Mouse (Mus musculus) myocyte (in vitro differentiated cells): Measurements from ENCODE around the gene Tdo2. TPM values are rescaled to one million over a fixed set of nuclear protein-coding genes. Genes with fewer than 3 reads are reported as not detected.

Experiments
- H3K27me3 ChIP-seq: one replicate; pipeline ENCODE4 v1.6.1; 2011; ENCODE audit not compliant: control insufficient read depth, insufficient read depth, insufficient read length
- H3K36me3 ChIP-seq: one replicate; pipeline ENCODE4 v1.6.1; 2011; ENCODE audit not compliant: control insufficient read depth, insufficient read depth
- H3K4me2 ChIP-seq: one replicate; pipeline ENCODE4 v1.6.1; 2011; ENCODE audit warnings: low read depth, control low read depth
- H3K4me3 ChIP-seq: one replicate; pipeline ENCODE4 v1.5.1; 2011; ENCODE audit warnings: mild to moderate bottlenecking, control low read depth, moderate library complexity
- H3K79me2 ChIP-seq: one replicate; pipeline ENCODE4 v1.6.1; 2011; ENCODE audit not compliant: control insufficient read depth, insufficient read depth
- H3ac ChIP-seq: one replicate; pipeline ENCODE4 v1.6.1; 2011; ENCODE audit not compliant: control insufficient read depth, insufficient read length
- CEBPB ChIP-seq: IDR thresholded peaks from 2 replicates; pipeline ENCODE4 v1.6.1; 2011; ENCODE audit warnings: mild to moderate bottlenecking, moderate library complexity; ENCODE audit not compliant: poor library complexity, insufficient read depth, severe bottlenecking
- E2F4 ChIP-seq: IDR thresholded peaks from one replicate; pipeline ENCODE4 v1.6.1; 2011; ENCODE audit warnings: mild to moderate bottlenecking, control low read depth, moderate library complexity; ENCODE audit not compliant: insufficient read depth
- MAX ChIP-seq: IDR thresholded peaks from one replicate; pipeline ENCODE4 v1.6.1; 2011; ENCODE audit warnings: low read depth, mild to moderate bottlenecking, control low read depth
- MYOD1 ChIP-seq, 3 experiments: IDR thresholded peaks; one replicate each; pipeline ENCODE4 v1.6.1; 2011; ENCODE audit warnings: control low read depth in 2 of 3, low read depth in 2 of 3, mild to moderate bottlenecking in 2 of 3, moderate library complexity in 1 of 3; ENCODE audit not compliant: insufficient read length in 2 of 3, control insufficient read depth in 1 of 3
- MYOG ChIP-seq, 3 experiments: IDR thresholded peaks; one replicate each; pipeline ENCODE4 v1.6.1; 2011; ENCODE audit warnings: control low read depth in 2 of 3, low read depth in 2 of 3, mild to moderate bottlenecking in 2 of 3; ENCODE audit not compliant: insufficient read length in 2 of 3, control insufficient read depth in 1 of 3, insufficient read depth in 1 of 3
- POLR2A ChIP-seq: IDR thresholded peaks from one replicate; pipeline ENCODE4 v1.6.1; 2011; ENCODE audit warnings: low read depth, mild to moderate bottlenecking, control low read depth, moderate library complexity; ENCODE audit not compliant: insufficient read length
- POLR2AphosphoS2 ChIP-seq: IDR thresholded peaks from one replicate; pipeline ENCODE4 v1.6.1; 2011; ENCODE audit warnings: low read depth, control low read depth; ENCODE audit not compliant: insufficient read length
- REST ChIP-seq: IDR thresholded peaks from one replicate; pipeline ENCODE4 v1.6.1; 2011; ENCODE audit warnings: mild to moderate bottlenecking, control low read depth, moderate library complexity; ENCODE audit not compliant: insufficient read depth, insufficient read length
- SRF ChIP-seq: IDR thresholded peaks from one replicate; pipeline ENCODE4 v1.6.1; 2011; ENCODE audit warnings: low read depth; ENCODE audit not compliant: control insufficient read depth, insufficient read length
- TCF12 ChIP-seq: IDR thresholded peaks from one replicate; pipeline ENCODE4 v1.6.1; 2011; ENCODE audit warnings: mild to moderate bottlenecking, control low read depth; ENCODE audit not compliant: poor library complexity, insufficient read depth, severe bottlenecking
- TCF3 ChIP-seq: IDR thresholded peaks from one replicate; pipeline ENCODE4 v1.6.1; 2011; ENCODE audit warnings: low read depth, control low read depth; ENCODE audit not compliant: insufficient read length
- USF1 ChIP-seq: IDR thresholded peaks from one replicate; pipeline ENCODE4 v1.6.1; 2011; ENCODE audit warnings: low read depth, mild to moderate bottlenecking, control low read depth, moderate library complexity
- polyA plus RNA-seq: library from polyadenylated mRNA; unstranded; fragments of >200 nt; fragmentation: generic; extraction: Trizol; gene quantifications from one replicate; pipeline ENCODE4 v1.2.1, GENCODE M21; 2012; ENCODE audit warnings: missing spikeins

Gene Tdo2
- polyA plus RNA-seq, 1 experiment = not detected

GRCm38 (mm10) chr3:81957484-81957883 is 18.5 kb downstream of the Tdo2 start:
- Histone ChIP-seq H3K36me3 (no peaks in the 10 kb centered on the region), H3ac (no peak overlapping the region), H3K4me2 (no peak overlapping the region), H3K4me3 (no peak overlapping the region), H3K79me2 (no peaks in the 10 kb centered on the region), H3K27me3 (no peaks in the 10 kb centered on the region)
- TF ChIP-seq MYOD1 (IDR thresholded peaks at IDR 0.05; ENCODE audit: control insufficient read depth in 1 of 3, insufficient read length in 2 of 3, low read depth in 2 of 3) (no peak), CEBPB (no peak), TCF12 (no peak), TCF3 (no peak), POLR2AphosphoS2 (no peak), POLR2A (no peak), MYOG (IDR thresholded peaks at IDR 0.05; ENCODE audit: control insufficient read depth in 1 of 3, insufficient read depth in 1 of 3, insufficient read length in 2 of 3, low read depth in 2 of 3) (no peak), REST (no peak), USF1 (no peak), SRF (no peak), E2F4 (no peak), MAX (no peak)

GRCm38 (mm10) chr3:81951785-81952184 is 24.2 kb downstream of the Tdo2 start:
- H3K4me2 ChIP-seq = no peak overlapping the region
- TF ChIP-seq TCF3 (no peak), CEBPB (no peak), MAX (no peak), REST (no peak), POLR2A (no peak)

GRCm38 (mm10) chr3:81949048-81949447 is 27.0 kb downstream of the Tdo2 start:
- Histone ChIP-seq H3K4me2 (no peak overlapping the region), H3K4me3 (no peak overlapping the region), H3ac (no peak overlapping the region), H3K79me2 (no peaks in the 10 kb centered on the region), H3K27me3 (no peaks in the 10 kb centered on the region), H3K36me3 (no peaks in the 10 kb centered on the region)
- TF ChIP-seq E2F4 = no peak

More at GRCm38 (mm10) chr3:81951785-81952184, 24.2 kb downstream of the Tdo2 start:
- no peaks in the 10 kb centered on the region for H3K36me3 ChIP-seq
- no peak overlapping the region for H3K4me3 ChIP-seq
- H3K27me3 ChIP-seq = no peaks in the 10 kb centered on the region
- no peaks in the 10 kb centered on the region for H3K79me2 ChIP-seq
- no peak overlapping the region for H3ac ChIP-seq

- TF ChIP-seq MYOD1 (IDR thresholded peaks at IDR 0.05; ENCODE audit: control insufficient read depth in 1 of 3, insufficient read length in 2 of 3, low read depth in 2 of 3) = no peak
- TF ChIP-seq TCF12 = no peak
- no peak for TF ChIP-seq CEBPB
- TF ChIP-seq E2F4 = no peak
- TF ChIP-seq MYOG (IDR thresholded peaks at IDR 0.05; ENCODE audit: control insufficient read depth in 1 of 3, insufficient read depth in 1 of 3, insufficient read length in 2 of 3, low read depth in 2 of 3) = no peak
- TF ChIP-seq MAX = no peak
- TF ChIP-seq USF1 = no peak
- no peak for TF ChIP-seq POLR2A
- no peak for TF ChIP-seq TCF3
- TF ChIP-seq POLR2AphosphoS2 = no peak
- no peak for TF ChIP-seq REST
- Histone ChIP-seq H3K4me3 (no peak overlapping the region), H3K79me2 (no peaks in the 10 kb centered on the region), H3K4me2 (no peak overlapping the region), H3K36me3 (no peaks in the 10 kb centered on the region), H3K27me3 (no peaks in the 10 kb centered on the region), H3ac (no peak overlapping the region)
Observed at GRCm38 (mm10) chr3:81944851-81945393, 31.1 kb downstream of the Tdo2 start.

GRCm38 (mm10) chr3:81943097-81943496 is 32.9 kb downstream of the Tdo2 start:
- no peaks in the 10 kb centered on the region for H3K36me3 ChIP-seq
- no peaks in the 10 kb centered on the region for H3K27me3 ChIP-seq
- no peak overlapping the region for H3ac ChIP-seq
- H3K79me2 ChIP-seq = no peaks in the 10 kb centered on the region
- TF ChIP-seq POLR2A (no peak), TCF12 (no peak)
- H3K4me3 ChIP-seq = no peak overlapping the region
- H3K4me2 ChIP-seq = no peak overlapping the region

GRCm38 (mm10) chr3:81942341-81942740 is 33.7 kb downstream of the Tdo2 start:
- no peak overlapping the region for H3K4me3 ChIP-seq
- TF ChIP-seq MYOG (IDR thresholded peaks at IDR 0.05; ENCODE audit: control insufficient read depth in 1 of 3, insufficient read depth in 1 of 3, insufficient read length in 2 of 3, low read depth in 2 of 3) (no peak), POLR2AphosphoS2 (no peak), REST (no peak)
- H3K79me2 ChIP-seq = no peaks in the 10 kb centered on the region

More at GRCm38 (mm10) chr3:81942341-81942740, 33.7 kb downstream of the Tdo2 start:
- H3ac ChIP-seq = no peak overlapping the region
- H3K36me3 ChIP-seq = no peaks in the 10 kb centered on the region
- H3K4me2 ChIP-seq = no peak overlapping the region
- H3K27me3 ChIP-seq = no peaks in the 10 kb centered on the region
